Mouse (Mus musculus) olfactory bulb, adult 2 months (tissue): Measurements from ENCODE around the gene Itfg2.

Experiments used
- CTCF ChIP-seq: fragments of 200-500 bp; IDR thresholded peaks from 2 replicates; pipeline ENCODE4 v1.5.1; 2012; ENCODE audit warnings: low read depth, mild to moderate bottlenecking, low read length, moderate library complexity; ENCODE audit not compliant: insufficient read depth
- POLR2A ChIP-seq: fragments of 200-500 bp; IDR thresholded peaks from 2 replicates; pipeline ENCODE4 v1.6.1; 2012; ENCODE audit warnings: mild to moderate bottlenecking, low read depth, low read length, moderate library complexity; ENCODE audit not compliant: insufficient read depth

- no peak for TF ChIP-seq POLR2A
- TF ChIP-seq CTCF: no peak
These were observed 1.0 kb downstream of the Itfg2 start for GRCm38 (mm10) chr6:128423496-128424268.
